Mouse (Mus musculus) layer of hippocampus, adult 2 months (tissue): Measurements from ENCODE around the gene Cntnap2. TPM values are rescaled to one million over a fixed set of nuclear protein-coding genes. Genes with fewer than 3 reads are reported as not detected.
"Not testable (repeated sequence)": the region's sequence is repeated elsewhere in the genome, so short reads cannot be mapped to it uniquely, and the experiment has no call there.

ENCODE experiments used
- DNase-seq, 2 experiments: peaks; one replicate each; pipeline ENCODE4 v3.0.0; 2022; ENCODE audit warnings: low spot score in 2 of 2
- H3K27ac ChIP-seq: fragments of 200-600 bp; 2 replicates; pipeline ENCODE4 v1.8.1; 2022
- H3K4me3 ChIP-seq: fragments of 200-600 bp; 2 replicates; pipeline ENCODE4 v1.8.1; 2022; ENCODE audit warnings: mild to moderate bottlenecking
- CTCF ChIP-seq: fragments of 200-600 bp; conservative IDR thresholded peaks from 2 replicates; pipeline ENCODE4 v1.8.1; 2022; ENCODE audit warnings: antibody characterized with exemption, mild to moderate bottlenecking, moderate library complexity
- total RNA-seq, 2 experiments: library from RNA; stranded (reverse); gene quantifications; 2 replicates each; pipeline ENCODE4 v1.2.3; 2021

Gene Cntnap2
- total RNA-seq, 2 experiments from 2014 or later, result 126 to 147 TPM

DNA sequence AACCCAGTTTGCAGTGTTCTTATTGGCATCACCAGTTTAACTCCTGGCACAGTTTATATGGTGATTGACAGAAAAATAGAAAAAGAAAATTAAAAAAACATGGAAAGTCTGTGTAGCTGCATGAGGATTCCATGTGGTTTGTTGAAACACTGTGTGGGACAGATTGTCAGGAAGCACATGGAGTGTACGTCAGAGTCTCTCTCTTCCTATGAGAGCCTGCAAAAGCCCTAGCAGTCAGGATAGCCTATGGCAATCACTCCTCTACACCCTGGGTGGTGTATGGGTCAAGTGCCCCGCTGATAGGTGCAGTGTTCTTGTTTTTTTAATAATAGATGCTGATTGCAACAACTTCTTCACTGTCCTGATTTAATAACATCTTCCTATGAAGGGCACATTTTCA lies 2123.1 kb downstream of the Cntnap2 start:
- TF ChIP-seq CTCF, result no peak
- DNase-seq, result no peak
- H3K27ac ChIP-seq, result no peak overlapping the region
- no peak overlapping the region for H3K4me3 ChIP-seq

DNA sequence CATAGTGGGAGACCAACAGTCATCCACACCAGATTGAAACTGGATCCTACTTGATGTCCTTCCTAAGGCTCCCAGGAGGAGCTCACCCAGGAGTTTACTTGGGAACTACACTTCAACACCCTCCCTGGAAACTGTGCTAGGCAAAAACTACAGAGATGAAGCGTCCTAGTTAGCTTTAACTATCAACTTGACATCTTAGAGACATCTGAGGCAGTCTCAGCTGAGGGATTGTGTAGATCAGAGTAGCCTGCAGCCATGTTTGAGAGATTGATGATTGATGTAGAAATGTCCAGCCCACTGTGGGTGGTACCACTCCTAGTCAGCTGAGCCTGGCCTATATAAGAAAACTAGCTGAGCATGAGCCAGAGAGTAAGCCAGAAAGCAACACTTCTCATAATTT lies 2123.6 kb downstream of the Cntnap2 start:
- H3K27ac ChIP-seq, result no peak overlapping the region
- H3K4me3 ChIP-seq, result no peak overlapping the region
- TF ChIP-seq CTCF, result no peak
- DNase-seq, result no peak

DNA sequence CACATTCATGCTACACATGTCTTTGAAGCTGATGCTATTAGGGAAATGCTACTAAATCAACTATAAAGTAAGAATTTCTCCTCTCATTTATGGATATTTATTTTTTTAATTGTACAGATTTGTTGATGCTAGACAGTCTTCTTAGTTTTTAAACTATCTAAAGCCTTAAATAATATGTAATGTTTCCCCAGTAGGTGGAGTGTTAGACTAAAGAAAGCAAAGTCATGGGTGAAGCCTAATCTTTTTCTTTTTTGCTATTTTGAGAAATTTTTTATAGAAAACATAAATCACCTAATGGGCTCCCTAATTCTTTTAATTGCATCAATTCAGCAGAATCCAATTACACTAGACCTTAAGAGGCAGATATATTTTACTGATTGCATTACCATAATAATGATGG lies 2124.7 kb downstream of the Cntnap2 start:
- DNase-seq, H3K4me3 ChIP-seq, H3K27ac ChIP-seq: not testable (repeated sequence)
- TF ChIP-seq CTCF, result peak; percentile 36; the same call in 1 of the 2 replicates

DNA sequence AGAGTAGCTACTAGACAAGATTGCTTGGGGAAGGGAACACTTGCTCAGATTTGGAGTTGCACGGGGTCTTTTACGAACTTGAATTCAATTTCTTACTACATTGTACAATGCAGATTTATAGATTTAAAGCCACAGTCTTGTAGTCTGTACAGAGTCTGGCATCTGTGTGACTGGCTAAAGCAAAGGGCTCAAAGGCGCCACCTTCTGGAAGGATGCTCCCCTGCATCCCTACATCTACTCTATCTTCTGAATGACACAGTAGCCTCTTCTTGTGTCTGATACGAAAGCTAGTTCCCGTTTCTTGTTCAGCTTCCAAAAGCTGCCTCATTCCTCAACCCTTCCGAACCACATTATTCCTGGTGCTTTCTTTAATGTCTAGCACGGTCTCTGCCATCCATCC lies 2129.0 kb downstream of the Cntnap2 start:
- Histone ChIP-seq H3K27ac (no peak overlapping the region), H3K4me3 (no peak overlapping the region)
- DNase-seq, result peak; percentile 7 to 63
- peak; percentile 82 for TF ChIP-seq CTCF

DNA sequence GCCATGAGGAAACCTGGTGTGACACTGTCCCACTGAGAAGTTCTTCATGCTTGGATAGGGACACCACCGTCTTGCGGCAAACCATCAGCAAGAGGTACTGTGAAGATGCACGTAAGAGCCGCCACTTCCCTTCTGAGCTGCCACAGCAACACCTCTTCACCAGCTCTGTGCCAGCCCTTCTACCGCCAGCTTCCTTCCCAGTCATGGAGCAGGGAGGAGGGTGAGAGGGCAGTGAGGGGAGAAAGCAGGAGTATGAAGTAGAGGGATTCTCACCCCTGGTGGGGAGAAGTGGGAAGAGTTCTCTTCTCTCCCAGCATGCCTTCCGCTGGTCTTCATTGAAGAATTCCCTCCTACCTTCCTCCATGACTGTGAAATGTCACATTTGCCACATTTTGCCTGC lies 2129.4 kb downstream of the Cntnap2 start:
- not testable (repeated sequence) for H3K4me3 ChIP-seq, H3K27ac ChIP-seq, DNase-seq

DNA sequence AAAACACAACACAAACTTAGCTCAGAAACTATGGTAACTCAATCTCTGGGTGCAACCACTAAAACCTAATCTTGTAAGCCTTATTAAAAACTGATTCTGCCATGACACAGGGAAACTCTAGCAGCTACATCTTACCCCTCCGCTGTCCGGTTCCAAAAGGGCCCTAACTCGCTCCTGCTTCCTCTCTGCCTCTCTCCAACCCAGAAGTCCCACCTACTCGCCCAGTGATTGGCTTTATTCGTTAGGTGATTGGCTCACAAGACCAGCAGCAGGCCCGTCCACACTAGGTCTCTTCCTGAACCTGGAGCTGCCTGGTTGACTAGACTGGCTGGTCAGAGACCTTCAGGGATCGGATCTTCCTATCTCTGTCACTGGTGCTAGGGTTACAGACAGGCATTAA lies 2131.1 kb downstream of the Cntnap2 start:
- no peak for TF ChIP-seq CTCF
- Histone ChIP-seq H3K27ac (no peak overlapping the region), H3K4me3 (no peak overlapping the region)
- DNase-seq, result no peak

DNA sequence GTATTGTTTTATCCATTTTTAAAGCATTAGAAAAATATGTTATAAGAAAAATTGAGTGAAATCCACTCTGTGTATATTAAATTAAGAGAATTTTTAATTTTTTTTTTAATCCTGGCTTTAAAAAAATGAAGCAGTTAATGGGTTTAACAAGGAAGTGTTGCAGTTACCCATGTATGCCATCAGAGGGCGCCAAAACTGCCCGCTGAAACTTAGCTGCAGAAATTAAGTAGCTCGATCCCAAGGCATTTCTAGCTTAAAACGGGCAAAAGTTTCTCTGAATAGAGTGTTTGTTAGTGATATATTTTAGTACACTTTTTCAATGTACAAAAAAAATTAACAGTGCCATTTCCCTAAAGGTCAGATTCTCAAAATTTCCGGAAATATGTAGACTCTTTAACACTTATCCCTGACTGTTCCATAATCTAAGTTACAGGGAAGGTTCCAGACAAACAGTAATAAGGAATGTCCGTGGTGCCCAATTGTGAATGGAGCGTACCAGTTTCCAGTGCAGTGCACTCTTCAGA lies 2132.2 kb downstream of the Cntnap2 start:
- peak; percentile 94 for TF ChIP-seq CTCF
- DNase-seq, result peak; percentile 18 to 66
- no peak overlapping the region for H3K27ac ChIP-seq
- peak overlapping the region; percentile 15; the same call in 1 of the 2 replicates for H3K4me3 ChIP-seq

DNA sequence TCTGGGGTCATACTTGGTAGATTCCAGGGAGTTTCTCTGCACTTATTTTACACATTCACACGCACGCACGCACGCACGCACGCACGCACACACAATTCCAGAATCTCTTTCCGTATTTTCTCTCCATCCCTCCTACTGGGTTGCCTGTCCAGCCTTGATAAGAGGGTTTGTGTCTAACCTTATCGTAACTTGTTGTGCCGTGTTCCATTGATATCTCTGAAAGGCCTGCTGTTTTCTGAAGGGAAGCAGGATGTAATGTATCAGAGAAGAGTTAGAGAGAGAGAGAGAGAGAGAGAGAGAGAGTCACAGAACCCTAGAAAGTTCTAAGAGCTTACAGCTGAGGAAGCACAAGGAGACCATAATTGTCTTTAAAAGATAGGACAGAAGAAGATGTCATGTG lies 2132.8 kb downstream of the Cntnap2 start:
- DNase-seq, result no peak
- TF ChIP-seq CTCF, result no peak
- H3K27ac ChIP-seq, result no peak overlapping the region
- no peak overlapping the region for H3K4me3 ChIP-seq

GRCm38 (mm10) chr6:47192478-47192877 lies 2133.3 kb downstream of the Cntnap2 start:
- H3K27ac ChIP-seq, result no peak overlapping the region
- TF ChIP-seq CTCF, result no peak
- DNase-seq, result no peak
- H3K4me3 ChIP-seq, result no peak overlapping the region

- no peak for TF ChIP-seq CTCF
- DNase-seq, result no peak
- no peak overlapping the region for H3K27ac ChIP-seq
- no peak overlapping the region for H3K4me3 ChIP-seq
Observed at GRCm38 (mm10) chr6:47197570-47197969, 2138.4 kb downstream of the Cntnap2 start.

GRCm38 (mm10) chr6:47200671-47201070 lies 2141.5 kb downstream of the Cntnap2 start:
- DNase-seq, result no peak
- Histone ChIP-seq H3K4me3 (no peak overlapping the region), H3K27ac (no peak overlapping the region)
- no peak for TF ChIP-seq CTCF

- DNase-seq, result no peak
- TF ChIP-seq CTCF, result no peak
- Histone ChIP-seq H3K4me3 (no peak overlapping the region), H3K27ac (no peak overlapping the region)
Observed at GRCm38 (mm10) chr6:47208031-47208430, 2148.9 kb downstream of the Cntnap2 start.

GRCm38 (mm10) chr6:47214731-47215130 lies 2155.6 kb downstream of the Cntnap2 start:
- no peak for DNase-seq
- Histone ChIP-seq H3K4me3 (no peak overlapping the region), H3K27ac (no peak overlapping the region)
- TF ChIP-seq CTCF, result no peak

DNA sequence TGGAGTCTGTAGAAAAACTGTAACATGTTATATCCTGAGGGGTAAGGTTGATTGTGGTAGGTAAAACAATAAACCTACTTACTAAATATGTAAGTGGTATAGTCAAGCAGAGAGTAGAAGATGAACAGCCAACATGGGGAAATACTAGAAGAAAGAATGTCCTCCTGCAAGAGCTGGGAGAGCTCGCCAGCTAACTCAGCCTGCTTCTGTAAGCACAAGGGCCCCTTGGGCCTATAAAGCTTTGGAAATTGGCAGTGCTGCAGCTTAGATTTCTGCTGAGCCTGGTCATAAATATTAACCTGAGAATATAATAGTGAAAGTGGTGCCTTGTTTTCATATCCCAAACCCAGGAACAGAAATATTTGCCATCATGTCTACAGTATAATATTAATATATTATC lies 2164.4 kb downstream of the Cntnap2 start:
- H3K27ac ChIP-seq, H3K4me3 ChIP-seq, DNase-seq: not testable (repeated sequence)

- not testable (repeated sequence) for H3K27ac ChIP-seq, H3K4me3 ChIP-seq, DNase-seq
Observed at GRCm38 (mm10) chr6:47225391-47225790, 2166.2 kb downstream of the Cntnap2 start.
